Mouse (Mus musculus) intestine, embryonic 15.5 days (tissue): ENCODE data around the gene Usp43. TPM values are rescaled to one million over a fixed set of nuclear protein-coding genes. Genes with fewer than 3 reads are reported as not detected.

Source experiments
- ATAC-seq: fragments of 200-750 bp; cut with Nextera tagmentation; 2 replicates; pipeline ENCODE4 v1.8.0; 2017; ENCODE audit warnings: moderate TSS enrichment, moderate library complexity
- H3K27ac ChIP-seq: fragments of 300-500 bp; sonication (generic); 2 replicates; pipeline ENCODE4 v1.5.1; 2015; ENCODE audit warnings: mild to moderate bottlenecking, inconsistent platforms
- H3K27me3 ChIP-seq: fragments of 300-500 bp; sonication (generic); replicated peaks from 2 replicates; pipeline ENCODE4 v1.6.1; 2015; ENCODE audit warnings: inconsistent platforms
- H3K36me3 ChIP-seq: fragments of 300-500 bp; sonication (generic); 2 replicates; pipeline ENCODE4 v1.6.1; 2015; ENCODE audit warnings: inconsistent platforms
- H3K4me1 ChIP-seq: fragments of 300-500 bp; sonication (generic); replicated peaks from 2 replicates; pipeline ENCODE4 v1.6.1; 2015; ENCODE audit warnings: inconsistent platforms
- H3K4me2 ChIP-seq: fragments of 300-500 bp; sonication (generic); replicated peaks from 2 replicates; pipeline ENCODE4 v1.6.1; 2015; ENCODE audit warnings: mild to moderate bottlenecking, inconsistent platforms
- H3K4me3 ChIP-seq: fragments of 300-500 bp; sonication (generic); replicated peaks from 2 replicates; pipeline ENCODE4 v1.5.1; 2015; ENCODE audit warnings: inconsistent platforms
- H3K9ac ChIP-seq: fragments of 300-500 bp; sonication (generic); 2 replicates; pipeline ENCODE4 v1.6.1; 2015; ENCODE audit warnings: inconsistent platforms
- H3K9me3 ChIP-seq: fragments of 300-500 bp; sonication (generic); 2 replicates; pipeline ENCODE4 v1.6.1; 2016; ENCODE audit warnings: inconsistent platforms
- WGBS: fragments of 180-500 bp; shearing (Covaris S2); methylation state at CpG from one replicate; pipeline ENCODE4 v1.1.7; 2015; 5-methylcytosine and 5-hydroxymethylcytosine counted together
- polyA plus RNA-seq: library from polyadenylated mRNA; unstranded; fragments of >200 nt; fragmentation: Nextera tagmentation; extraction: Ambion mirVana; gene quantifications from 2 replicates; pipeline ENCODE4 v1.2.1, GENCODE M21; 2015

Usp43 gene
- polyA plus RNA-seq, 1 experiment from 2014 or later: 5.4 TPM

GRCm38 (mm10) chr11:67885921-67886320 lies 36.0 kb downstream of the Usp43 start:
- Histone ChIP-seq H3K4me3 (no peak overlapping the region), H3K4me2 (no peak overlapping the region), H3K27ac (no peak overlapping the region), H3K9me3 (no peaks in the 10 kb centered on the region), H3K36me3 (no peaks in the 10 kb centered on the region), H3K9ac (no peak overlapping the region), H3K27me3 (no peaks in the 10 kb centered on the region), H3K4me1 (no peaks in the 10 kb centered on the region)
- ATAC-seq: no peak
- WGBS: 92% methylated on average over 2 of the region's 2 CpGs

DNA sequence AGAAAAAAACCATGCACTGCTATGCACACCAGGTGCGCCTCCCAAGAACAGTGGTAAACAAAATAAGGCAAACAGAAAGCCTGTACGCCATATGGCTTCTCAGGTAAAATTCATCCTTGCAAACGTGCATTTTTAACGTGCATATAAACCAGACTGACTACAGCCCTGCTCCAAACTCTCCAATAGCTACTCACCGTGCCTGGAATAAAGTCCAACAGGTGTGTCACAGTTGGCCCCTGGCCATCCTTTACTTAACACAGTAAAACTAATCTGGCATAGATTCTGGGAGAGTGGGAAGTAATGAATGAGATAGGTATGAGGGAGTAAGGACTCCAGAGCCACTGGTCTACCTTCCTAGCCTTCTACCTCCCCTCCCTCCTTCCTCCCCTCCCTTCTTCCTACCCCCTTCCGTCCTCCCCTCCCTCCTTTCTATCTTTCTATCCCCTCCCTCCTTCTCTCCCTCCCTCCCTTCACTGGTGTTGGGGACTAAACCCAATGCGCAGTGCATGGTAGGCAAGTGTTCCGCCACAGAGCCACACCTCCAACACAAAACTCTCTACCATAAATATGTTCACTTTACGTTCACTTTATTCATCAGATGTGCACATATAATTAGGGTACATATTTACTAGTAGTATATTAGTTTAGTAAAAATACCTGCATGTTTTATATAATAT lies 56.3 kb downstream of the Usp43 start:
- Histone ChIP-seq H3K27ac (no peak overlapping the region), H3K4me2 (no peak overlapping the region), H3K9ac (no peak overlapping the region), H3K27me3 (no peaks in the 10 kb centered on the region), H3K9me3 (no peaks in the 10 kb centered on the region), H3K36me3 (no peaks in the 10 kb centered on the region), H3K4me3 (no peak overlapping the region), H3K4me1 (peaks cover 8% of the 10 kb centered on the region)
- ATAC-seq: peak; percentile 89
- WGBS: 67% methylated on average over 9 of the region's 9 CpGs

DNA sequence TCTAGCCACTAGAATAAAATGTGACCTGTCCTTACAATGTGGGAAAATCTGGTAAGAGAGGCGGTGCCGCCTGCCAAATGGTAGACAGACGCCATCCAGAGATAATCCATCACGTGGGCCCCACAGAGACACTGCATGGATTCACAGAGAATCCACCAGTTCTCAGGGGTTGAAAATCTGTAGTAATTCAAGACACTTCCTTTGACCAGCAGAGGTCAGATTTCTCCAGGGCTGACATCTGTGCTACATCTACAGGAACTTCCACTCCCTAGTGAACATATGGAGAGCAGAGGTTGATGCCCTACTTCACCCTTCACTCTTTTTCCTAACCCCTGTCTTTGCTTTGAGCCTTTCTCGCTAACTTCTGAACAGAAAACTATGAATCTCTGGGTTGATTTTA lies 56.9 kb downstream of the Usp43 start:
- H3K4me3 ChIP-seq: no peak overlapping the region
- peak; percentile 60 for ATAC-seq
- no peak overlapping the region for H3K27ac ChIP-seq
- no peaks in the 10 kb centered on the region for H3K9me3 ChIP-seq
- H3K9ac ChIP-seq: no peak overlapping the region
- H3K4me2 ChIP-seq: no peak overlapping the region
- no peaks in the 10 kb centered on the region for H3K36me3 ChIP-seq
- H3K4me1 ChIP-seq: peaks cover 8% of the 10 kb centered on the region
- 64% methylated on average over 5 of the region's 5 CpGs for whole genome bisulfite sequencing
- no peaks in the 10 kb centered on the region for H3K27me3 ChIP-seq

GRCm38 (mm10) chr11:67861399-67861838 lies 60.5 kb downstream of the Usp43 start:
- H3K4me1 ChIP-seq: peaks cover 8% of the 10 kb centered on the region
- H3K36me3 ChIP-seq: no peaks in the 10 kb centered on the region
- WGBS: 5% methylated on average over 7 of the region's 7 CpGs
- peak overlapping the region; percentile 12; the same call in 1 of the 2 replicates for H3K4me2 ChIP-seq
- ATAC-seq: peak; percentile 21; the same call in 1 of the 2 replicates
- no peak overlapping the region for H3K9ac ChIP-seq
- no peaks in the 10 kb centered on the region for H3K9me3 ChIP-seq
- H3K27me3 ChIP-seq: no peaks in the 10 kb centered on the region
- H3K27ac ChIP-seq: peak overlapping the region; percentile 49; the same call in 1 of the 2 replicates
- no peak overlapping the region for H3K4me3 ChIP-seq

DNA sequence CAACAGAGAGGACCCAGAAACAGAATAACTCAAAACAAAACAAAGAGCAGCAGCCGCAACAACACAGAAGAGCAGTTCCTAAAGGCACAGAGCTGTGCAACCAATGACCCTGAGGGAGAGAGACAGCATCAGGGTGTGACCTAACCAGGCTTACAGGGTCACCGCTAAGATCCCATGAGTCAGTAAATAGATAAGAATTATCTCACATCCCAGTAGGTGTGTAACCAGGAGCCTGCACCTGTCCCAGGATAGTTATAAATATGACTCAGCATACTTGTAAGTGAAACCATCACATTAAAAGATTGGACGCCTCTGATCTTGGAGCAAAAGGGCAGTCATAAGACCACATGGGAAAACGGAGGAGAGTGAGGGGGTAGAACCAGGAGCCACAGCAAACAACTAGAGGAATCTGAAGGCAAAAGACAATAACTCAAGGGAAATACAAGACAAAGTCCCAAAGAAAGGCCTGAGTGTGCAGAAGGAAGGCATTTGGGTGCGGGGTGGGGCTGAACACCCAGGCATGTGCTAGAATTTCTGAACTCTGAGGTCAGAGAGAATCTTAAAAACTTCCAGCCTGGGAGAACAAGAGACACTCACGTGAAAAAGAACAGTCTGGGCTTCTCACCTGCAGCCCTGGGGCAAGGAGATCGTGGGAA lies 61.1 kb downstream of the Usp43 start:
- peak; percentile 88 for ATAC-seq
- Histone ChIP-seq H3K4me3 (no peak overlapping the region), H3K36me3 (no peaks in the 10 kb centered on the region), H3K4me1 (peaks cover 8% of the 10 kb centered on the region), H3K9ac (no peak overlapping the region), H3K9me3 (no peaks in the 10 kb centered on the region), H3K27ac (peak overlapping the region; percentile 49; the same call in 1 of the 2 replicates), H3K4me2 (peak overlapping the region; percentile 12; the same call in 1 of the 2 replicates), H3K27me3 (no peaks in the 10 kb centered on the region)
- WGBS: 48% methylated on average over 7 of the region's 7 CpGs

GRCm38 (mm10) chr11:67858518-67858917 lies 63.4 kb downstream of the Usp43 start:
- no peaks in the 10 kb centered on the region for H3K27me3 ChIP-seq
- H3K4me1 ChIP-seq: peaks cover 8% of the 10 kb centered on the region
- ATAC-seq: no peak
- no peak overlapping the region for H3K27ac ChIP-seq
- 79% methylated on average over 9 of the region's 9 CpGs for WGBS
- H3K4me2 ChIP-seq: no peak overlapping the region
- no peaks in the 10 kb centered on the region for H3K36me3 ChIP-seq
- H3K9me3 ChIP-seq: no peaks in the 10 kb centered on the region
- no peak overlapping the region for H3K4me3 ChIP-seq
- no peak overlapping the region for H3K9ac ChIP-seq

- no peaks in the 10 kb centered on the region for H3K9me3 ChIP-seq
- no peak overlapping the region for H3K4me2 ChIP-seq
- no peaks in the 10 kb centered on the region for H3K27me3 ChIP-seq
- H3K36me3 ChIP-seq: no peaks in the 10 kb centered on the region
- H3K9ac ChIP-seq: no peak overlapping the region
- ATAC-seq: no peak
- H3K4me1 ChIP-seq: no peaks in the 10 kb centered on the region
- no peak overlapping the region for H3K4me3 ChIP-seq
- 48% methylated on average over 2 of the region's 2 CpGs for WGBS
- H3K27ac ChIP-seq: no peak overlapping the region
Observed at GRCm38 (mm10) chr11:67855035-67855434, 66.9 kb downstream of the Usp43 start.

- no peak overlapping the region for H3K4me2 ChIP-seq
- H3K4me1 ChIP-seq: no peaks in the 10 kb centered on the region
- H3K36me3 ChIP-seq: no peaks in the 10 kb centered on the region
- 41% methylated on average over 6 of the region's 6 CpGs for WGBS
- H3K27me3 ChIP-seq: no peaks in the 10 kb centered on the region
- H3K4me3 ChIP-seq: no peak overlapping the region
- no peaks in the 10 kb centered on the region for H3K9me3 ChIP-seq
- no peak overlapping the region for H3K9ac ChIP-seq
- no peak overlapping the region for H3K27ac ChIP-seq
- no peak for ATAC-seq
Observed at GRCm38 (mm10) chr11:67853996-67854395, 68.0 kb downstream of the Usp43 start.

- Histone ChIP-seq H3K9me3 (no peaks in the 10 kb centered on the region), H3K27me3 (no peaks in the 10 kb centered on the region), H3K9ac (no peak overlapping the region), H3K4me1 (no peaks in the 10 kb centered on the region), H3K4me2 (no peak overlapping the region), H3K36me3 (no peaks in the 10 kb centered on the region), H3K4me3 (no peak overlapping the region), H3K27ac (no peak overlapping the region)
- ATAC-seq: no peak
- WGBS: 58% methylated on average over 5 of the region's 5 CpGs
Observed at GRCm38 (mm10) chr11:67851770-67852169, 70.2 kb downstream of the Usp43 start.

DNA sequence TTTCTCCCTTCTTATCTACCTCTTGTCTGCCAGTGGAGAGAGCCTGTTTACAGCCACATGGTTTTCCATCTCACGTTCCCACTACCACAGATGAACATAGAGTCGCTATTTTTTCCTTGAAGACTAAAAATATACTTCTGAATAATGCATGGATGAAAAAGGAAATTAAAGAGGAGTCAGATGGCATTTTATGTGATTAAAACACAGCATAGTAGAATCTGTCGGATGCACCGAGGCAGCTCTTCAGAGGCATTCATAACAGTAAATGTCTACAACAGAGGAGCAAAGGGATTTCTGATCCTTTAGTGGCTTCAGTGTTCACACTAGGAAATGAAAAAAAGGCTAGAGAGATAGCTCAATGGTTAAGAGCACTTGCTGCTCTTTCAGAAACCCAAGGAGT lies 76.8 kb downstream of the Usp43 start:
- H3K9ac ChIP-seq: no peak overlapping the region
- no peaks in the 10 kb centered on the region for H3K27me3 ChIP-seq
- ATAC-seq: no peak
- H3K36me3 ChIP-seq: no peaks in the 10 kb centered on the region
- WGBS: 81% methylated on average over 4 of the region's 4 CpGs
- H3K9me3 ChIP-seq: no peaks in the 10 kb centered on the region
- H3K4me1 ChIP-seq: no peaks in the 10 kb centered on the region
- H3K4me2 ChIP-seq: no peak overlapping the region
- no peak overlapping the region for H3K4me3 ChIP-seq
- no peak overlapping the region for H3K27ac ChIP-seq

GRCm38 (mm10) chr11:67839810-67840209 lies 82.1 kb downstream of the Usp43 start:
- Histone ChIP-seq H3K27ac (no peak overlapping the region), H3K9me3 (no peaks in the 10 kb centered on the region), H3K36me3 (no peaks in the 10 kb centered on the region), H3K9ac (no peak overlapping the region), H3K4me1 (no peaks in the 10 kb centered on the region), H3K4me3 (no peak overlapping the region), H3K4me2 (no peak overlapping the region), H3K27me3 (no peaks in the 10 kb centered on the region)
- no peak for ATAC-seq
- WGBS: 91% methylated on average over 1 of the region's 1 CpGs

DNA sequence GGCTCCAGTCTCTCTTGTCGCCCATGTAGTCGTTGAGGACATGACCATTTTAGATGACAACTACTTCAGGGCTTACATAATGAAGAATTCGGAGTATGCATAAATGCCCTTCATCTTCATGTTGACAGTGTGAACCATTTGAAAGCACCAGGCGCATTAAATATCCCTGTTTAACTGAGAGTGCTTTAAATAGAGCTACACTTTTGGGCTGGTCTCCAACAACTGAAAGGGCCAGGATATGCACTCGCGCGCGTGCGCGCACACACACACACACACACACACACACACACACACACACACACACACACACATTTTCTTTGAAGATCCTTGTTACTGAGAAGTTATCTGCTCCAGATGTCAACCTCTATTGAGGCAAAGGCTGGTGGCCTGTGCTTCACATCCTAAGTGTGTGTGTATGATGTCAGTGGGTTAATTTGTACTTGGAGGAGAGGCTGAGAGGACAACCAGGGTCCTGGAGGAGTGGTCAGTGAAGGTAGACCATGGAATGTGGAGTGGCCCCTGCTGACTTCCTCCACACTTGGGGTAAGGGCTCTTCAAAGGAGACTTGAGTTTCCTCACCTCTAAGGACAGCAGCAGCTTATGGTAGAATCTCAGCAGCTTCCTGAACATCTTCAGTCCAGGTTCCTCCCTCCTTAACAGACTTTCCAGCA lies 86.4 kb downstream of the Usp43 start:
- Histone ChIP-seq H3K36me3 (no peaks in the 10 kb centered on the region), H3K4me2 (no peak overlapping the region), H3K4me3 (no peak overlapping the region), H3K4me1 (no peaks in the 10 kb centered on the region), H3K27ac (no peak overlapping the region), H3K27me3 (no peaks in the 10 kb centered on the region), H3K9me3 (no peaks in the 10 kb centered on the region), H3K9ac (no peak overlapping the region)
- 93% methylated on average over 10 of the region's 10 CpGs for WGBS
- no peak for ATAC-seq
